Mouse (Mus musculus) embryo, embryonic 11 days (tissue): ENCODE data around the gene Chn2.

Experiments used
- DNase-seq: peaks from one replicate; pipeline ENCODE4 v3.0.0-alpha.2; 2015

Chn2 gene

DNA sequence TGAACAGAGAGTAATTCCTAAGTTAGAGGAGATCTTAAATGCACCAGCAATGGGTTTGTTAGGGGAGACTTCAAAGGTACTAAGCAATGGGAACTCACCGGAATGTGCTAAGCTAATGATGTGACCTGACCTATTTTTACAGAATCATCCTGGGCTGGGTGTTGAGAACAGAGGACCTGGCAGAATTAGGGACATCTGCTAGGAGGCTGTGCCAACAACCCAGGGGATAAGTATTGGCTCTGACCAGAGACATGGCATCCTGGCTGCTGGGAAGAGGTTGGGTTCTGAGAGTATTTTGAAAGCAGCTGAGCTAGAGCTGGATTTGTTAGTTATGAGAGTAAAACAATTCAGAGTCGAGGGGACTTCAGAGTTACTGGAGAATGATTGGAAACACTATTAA lies 40.5 kb downstream of the Chn2 start:
- DNase-seq, result no peak

DNA sequence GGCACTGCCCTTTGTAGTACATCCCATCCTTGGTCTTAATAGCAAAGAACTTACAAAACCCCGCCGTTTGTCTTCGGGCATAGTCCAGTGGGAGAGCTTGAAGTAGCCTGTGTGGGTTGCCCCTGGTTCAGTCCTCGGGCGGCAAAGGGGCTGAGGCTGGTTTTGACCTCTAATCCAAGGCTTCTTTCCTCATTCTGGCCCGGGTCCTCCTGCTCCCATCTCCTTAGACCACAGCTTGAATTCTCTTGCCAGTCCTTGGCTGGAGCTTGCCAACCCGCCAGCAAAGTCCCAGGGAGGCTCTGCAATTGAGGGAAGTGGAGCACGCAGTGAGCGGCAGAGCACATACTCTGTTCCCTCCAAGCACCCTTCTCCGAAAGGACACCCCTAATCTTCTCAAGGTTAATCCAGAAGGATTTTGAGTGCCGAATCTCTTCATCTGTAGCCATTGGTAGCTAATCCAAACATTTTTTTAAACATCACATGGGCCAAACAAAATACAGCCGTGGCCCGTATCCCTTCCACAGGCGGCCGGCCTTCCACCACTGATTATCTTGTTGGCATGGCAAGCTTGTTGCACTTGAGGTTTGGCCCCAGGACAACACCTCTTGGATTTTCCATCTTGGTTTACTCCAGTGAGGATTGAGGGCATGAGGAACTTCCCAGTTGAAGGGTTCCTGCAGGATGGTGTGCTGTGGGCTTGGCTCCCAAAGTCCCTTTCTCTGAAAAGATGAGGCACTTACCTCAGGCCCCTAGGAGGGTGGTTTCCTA lies 41.3 kb downstream of the Chn2 start:
- DNase-seq, result no peak

DNA sequence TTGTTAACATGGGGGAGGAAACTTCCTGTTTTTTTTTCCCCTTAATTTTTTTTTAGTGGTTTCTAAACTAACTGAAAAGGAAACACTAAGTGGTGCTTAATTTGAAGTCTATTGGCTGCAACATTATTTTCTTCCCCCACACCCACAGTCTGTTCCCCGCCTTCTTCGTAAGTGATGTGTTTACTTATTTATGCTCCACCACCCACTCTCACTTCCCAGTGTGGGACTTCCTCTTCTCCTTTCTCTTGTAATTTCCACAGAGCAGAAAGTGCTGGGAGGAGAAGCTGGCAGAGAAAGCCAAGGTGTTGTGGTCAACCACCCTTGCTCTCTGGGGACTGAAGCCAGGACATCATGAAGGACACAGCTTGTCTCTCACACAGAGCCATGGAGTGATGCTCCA lies 43.2 kb downstream of the Chn2 start:
- no peak for DNase-seq

DNA sequence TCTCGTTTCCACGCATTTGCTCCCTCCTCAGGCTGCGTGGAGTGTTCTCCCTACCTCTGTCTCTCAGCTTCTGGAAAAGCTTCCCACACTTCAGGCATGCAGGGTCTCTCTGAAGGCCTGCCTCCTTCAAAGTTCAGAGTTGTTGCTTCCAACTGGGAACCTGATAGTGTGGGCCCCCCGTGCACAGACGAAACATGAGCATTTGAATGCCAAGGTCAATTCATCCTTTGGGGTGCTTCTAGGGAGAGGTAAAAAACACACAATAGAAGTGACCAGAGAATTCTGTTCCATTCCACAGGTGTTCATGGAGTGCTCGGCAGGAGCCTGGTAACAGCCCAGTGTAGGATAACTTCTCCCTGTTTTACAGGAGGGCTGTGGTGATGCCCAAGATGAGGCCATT lies 44.7 kb downstream of the Chn2 start:
- no peak for DNase-seq

DNA sequence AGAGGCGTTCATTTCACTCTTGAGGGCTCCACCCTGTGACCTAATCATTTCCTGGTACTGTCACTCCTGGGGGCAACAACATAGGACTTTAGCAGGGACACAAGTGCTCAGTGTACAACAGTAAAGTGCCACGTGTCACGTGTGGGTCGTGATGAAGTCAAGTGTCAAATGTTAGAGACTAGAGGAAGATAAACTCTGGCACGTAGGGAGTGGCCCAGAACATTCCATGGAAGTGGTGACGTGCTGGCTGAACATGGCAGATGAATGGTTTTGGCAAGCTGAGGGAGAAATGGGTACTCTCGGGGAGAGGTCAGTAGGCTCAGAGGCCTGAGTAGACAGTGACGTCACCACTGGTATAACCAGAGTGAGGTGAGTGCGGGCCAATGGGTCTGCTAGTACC lies 45.7 kb downstream of the Chn2 start:
- DNase-seq, result no peak

DNA sequence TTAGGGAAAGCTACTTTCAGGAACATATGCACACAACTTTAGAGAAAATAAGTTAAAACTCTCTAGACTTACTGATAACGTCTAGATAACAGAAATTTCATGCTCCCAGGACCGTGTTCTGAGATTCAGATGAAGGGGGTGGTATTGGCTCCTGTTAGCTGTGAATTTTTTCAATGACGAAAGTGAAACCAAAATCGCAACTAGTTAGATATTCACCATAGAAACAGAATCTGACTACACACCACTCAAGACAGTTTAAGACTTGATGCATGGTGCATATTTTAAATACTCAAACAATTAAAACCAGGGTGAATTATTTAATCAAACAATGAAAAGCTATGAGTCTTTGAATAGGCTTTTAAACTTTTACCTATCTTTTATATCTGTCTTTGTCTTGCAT lies 48.8 kb downstream of the Chn2 start:
- no peak for DNase-seq

DNA sequence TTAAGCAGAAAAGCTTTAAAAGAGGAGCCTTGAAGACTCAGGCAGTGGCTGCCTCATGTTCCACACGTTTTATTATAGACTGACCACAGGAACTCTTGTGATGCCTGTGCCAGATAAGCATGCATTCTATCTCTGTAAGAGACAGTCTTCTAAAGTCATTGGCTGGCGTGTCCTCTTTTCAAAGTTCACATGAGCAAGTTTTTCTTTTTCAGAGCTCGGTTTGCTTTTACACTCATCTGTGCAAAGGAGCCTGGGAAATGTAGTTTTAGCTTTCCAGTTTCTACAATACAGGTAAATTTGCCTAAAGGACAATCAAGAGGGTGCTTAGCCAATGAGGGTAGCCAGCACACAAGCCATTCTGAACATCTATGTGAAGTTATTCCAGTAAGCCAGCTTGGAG lies 51.5 kb downstream of the Chn2 start:
- no peak for DNase-seq

DNA sequence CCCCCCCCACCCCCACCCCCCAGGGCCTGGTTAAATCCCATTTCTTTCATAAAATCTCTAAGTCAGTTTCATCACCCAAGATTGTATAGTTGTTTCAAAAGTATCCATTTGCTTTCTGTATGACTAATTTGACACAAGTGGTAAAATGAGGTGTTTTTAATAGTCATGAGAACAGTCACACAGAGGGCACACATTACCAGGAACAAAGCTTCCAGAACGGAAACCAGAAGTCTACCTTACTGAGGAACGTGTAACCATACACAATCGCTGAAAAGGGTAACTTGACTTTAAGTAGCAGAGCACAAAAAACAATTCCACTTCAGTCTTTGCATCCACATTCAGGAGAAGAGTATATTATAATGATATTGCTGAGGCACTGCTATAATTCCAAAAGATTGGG lies 53.6 kb downstream of the Chn2 start:
- no peak for DNase-seq

DNA sequence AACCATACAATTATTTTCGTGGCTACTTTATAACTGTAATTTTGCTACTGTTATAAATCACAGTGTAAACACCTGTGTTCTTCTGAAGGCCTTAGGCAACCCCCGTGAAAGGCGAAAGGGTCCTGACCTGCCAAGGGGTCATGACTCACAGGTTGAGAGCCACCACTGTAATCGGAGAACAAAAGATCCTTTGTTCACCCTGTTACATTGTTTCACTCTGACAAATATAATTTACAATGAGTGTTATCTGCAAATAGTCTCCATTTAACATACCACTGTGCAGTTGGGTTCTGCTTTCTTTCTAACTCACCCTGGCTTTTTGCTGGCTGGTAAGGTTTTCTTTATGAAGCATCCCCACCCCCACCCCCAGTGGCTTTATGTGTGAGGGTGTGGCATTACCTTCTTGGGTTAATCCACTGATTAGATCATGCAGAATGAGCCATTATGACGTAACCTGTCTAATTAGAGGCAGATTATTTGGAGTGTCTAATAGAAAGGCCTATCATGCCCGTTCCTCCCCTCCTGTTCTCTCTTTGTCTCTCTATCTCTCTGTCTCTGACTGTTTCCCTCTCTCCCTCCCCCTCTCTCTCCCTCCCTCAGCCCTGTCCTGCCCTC lies 56.9 kb downstream of the Chn2 start:
- DNase-seq, result no peak

DNA sequence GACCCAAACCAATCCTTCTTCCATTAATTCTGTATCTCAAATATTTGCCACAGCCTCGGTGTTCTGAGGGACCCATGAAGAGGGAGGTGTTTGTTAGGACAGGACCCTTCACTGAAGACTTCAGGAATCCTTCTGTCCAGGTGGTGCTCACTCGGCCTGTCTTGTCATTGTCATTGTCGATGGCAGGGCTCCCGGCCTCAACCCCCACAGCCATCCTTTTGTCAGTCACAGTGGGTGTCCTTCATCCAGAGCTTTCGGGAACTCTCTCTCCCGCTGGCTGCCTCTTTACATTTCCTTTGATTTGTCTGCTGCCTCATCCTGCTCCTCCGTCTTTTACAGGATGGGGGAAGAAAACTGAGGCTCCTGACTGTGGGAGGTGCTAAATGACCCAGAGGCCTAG lies 57.5 kb downstream of the Chn2 start:
- DNase-seq, result peak; percentile 34

DNA sequence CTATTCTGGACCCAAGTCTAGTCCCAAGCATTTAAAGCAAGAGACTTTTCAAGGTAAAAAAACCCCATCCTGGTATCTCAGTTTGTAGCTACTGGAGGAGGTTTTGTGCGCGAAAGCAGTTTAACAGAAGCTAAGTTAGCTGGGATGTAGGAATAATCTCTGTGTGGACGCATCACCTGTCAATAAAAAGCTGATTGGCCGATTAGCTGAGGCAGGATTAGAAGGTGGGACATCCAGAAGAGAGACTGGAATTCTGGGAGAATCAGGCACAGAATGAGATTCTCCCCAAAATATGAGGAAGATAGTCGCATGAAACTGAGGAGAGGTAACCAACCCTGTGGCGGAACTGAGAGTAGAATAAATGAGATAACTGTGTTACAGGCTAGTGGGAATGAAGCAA lies 59.0 kb downstream of the Chn2 start:
- no peak for DNase-seq

DNA sequence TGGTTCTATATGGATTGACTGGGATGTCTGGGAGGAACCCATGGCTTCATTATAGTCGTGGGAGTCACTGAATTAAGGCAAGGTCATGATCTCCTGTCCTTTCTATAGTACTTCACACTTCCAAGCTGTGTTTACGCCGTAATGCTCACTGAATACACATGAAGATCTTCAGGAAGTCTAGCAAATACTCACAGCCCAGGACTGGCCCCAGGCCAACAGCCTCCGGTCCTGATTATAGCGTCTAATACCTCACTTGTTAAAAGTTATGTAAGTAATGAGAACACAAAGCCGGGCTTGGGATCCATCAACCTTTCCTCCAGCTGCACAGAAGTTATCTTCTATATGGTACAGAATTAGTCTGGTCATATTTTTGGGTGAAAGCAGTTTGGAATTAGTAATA lies 60.3 kb downstream of the Chn2 start:
- DNase-seq, result no peak

DNA sequence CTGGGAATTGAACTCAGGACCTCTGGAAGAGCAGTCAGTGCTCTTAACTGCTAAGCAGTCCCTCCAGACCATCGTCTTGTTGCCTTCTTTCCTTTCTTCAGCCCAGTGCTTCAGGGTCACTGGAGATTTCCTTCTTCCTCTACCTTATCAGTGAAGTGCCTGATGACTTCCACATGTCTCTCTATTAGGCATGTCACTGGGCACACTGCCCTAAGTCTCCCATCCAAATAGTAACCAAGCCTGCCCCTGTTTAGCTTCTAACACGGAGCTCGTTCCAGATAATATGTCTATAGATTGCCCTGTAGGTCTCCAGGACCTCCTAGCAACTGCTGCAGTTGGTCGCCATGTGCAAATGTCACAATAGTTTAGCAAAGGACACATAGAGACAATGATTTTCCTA lies 62.9 kb downstream of the Chn2 start:
- no peak for DNase-seq

DNA sequence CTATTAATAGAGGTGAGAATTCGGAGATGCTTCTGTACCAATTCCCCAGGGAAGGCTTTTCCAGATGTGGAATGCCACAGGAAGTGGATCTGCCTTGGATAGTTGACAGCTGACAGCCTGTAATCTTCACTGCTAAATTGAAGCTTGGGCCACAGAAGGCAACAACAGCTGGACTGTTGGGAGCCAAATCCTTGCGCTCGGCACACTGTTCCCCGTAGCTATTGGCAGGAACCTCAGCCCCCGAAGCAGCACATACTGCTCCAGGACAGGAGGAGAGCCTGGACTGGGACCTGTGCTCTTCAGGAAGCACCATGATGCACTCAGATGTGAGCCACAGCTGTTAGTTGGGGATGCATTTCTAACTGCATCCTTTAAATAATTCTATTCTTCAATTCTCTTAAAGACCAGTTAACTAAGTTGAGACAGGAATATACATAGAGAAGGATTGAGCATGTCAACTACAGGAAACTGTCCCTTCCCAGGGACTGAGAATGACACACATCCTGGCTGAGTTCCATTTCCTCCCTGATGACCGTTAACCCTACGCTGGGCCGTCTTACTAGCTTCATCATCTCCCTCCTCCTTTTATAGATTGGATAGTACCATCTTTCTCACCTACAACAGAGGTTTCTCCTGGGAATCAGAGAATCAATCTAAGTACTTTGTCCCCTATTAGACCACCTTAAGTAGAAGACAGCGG lies 64.1 kb downstream of the Chn2 start:
- no peak for DNase-seq

DNA sequence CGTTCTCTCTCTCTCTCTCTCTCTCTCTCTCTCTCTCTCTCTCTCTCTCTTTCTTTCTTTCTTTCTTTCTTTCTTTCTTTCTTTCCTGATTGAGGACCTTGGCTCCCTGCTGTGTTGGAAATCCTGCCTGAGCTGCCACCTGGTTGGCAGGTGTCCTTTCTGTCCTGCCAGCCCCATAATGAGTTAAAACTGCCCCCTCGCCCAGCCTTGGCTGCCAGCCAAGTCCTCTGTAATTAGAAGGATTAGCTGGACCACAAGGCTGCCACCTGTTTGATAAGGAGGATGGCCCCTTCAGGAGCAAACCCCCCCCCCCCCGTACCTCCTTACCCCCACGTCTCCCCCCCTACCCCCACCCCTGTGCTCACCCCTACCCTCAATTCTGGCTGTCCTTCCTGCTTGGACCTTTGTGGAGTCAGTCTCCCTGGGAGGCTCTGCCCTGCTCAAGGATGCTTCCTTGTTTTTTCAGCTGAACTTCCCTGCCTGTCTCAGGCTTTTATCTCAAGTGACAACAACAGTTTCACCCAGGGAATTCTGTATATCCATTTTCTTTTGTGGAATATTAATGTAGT lies 72.1 kb downstream of the Chn2 start:
- no peak for DNase-seq

DNA sequence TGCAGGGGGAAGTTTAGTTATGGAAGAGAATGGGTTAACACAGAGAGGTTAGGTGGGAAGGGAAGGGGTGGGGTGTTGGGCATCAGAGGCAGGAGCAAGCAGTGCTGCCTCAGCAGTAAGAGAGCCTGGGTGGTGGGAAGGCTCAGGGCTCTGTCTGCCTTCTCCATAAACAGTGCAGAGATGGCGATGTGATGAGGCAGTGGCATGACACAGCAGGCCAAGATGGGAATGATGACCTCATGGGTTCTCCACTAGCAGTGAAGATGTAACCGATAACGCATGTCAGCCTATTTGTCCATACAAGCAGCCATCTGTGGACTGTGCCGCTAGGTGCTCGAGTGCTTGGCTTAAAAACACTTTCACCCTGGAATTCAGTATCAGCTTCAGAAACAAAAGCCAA lies 74.0 kb downstream of the Chn2 start:
- DNase-seq, result no peak

DNA sequence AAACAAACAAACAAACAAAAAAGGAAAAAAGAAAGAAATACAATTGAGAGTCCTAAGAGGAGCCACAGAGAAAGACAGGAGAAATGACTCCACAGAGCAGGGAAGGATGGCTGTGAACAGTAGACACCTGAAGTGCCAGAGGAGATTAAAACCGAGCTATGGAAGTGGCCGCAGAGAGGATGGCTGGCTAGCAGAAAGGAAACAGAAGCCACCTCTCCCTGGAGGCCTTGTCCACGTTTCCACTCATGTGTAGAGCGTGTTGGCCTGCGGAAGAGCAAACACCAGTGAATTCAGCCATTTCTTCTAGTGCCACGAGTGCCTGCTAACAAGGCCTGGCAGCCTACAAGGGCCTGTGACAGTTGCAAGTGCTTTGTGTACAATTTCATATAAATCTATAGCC lies 75.1 kb downstream of the Chn2 start:
- DNase-seq, result no peak

DNA sequence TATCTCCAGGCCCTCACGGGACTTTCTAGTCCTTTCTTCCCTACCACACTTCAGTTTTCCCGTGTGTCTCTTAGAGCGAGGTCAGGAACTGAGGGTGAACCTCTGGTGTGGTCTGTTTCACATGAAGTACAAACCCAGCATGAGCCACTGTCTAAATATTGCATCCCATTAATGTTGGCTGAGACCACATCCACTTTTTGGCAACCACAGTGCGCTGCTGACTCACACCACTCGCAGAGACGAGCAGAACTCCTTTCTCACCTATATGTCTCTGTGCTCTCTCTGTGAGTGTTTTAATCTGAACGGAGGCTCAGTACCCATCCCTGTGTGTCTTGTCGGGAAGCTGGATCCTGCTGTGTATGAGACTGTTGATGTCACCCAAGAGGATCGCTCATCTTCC lies 76.9 kb downstream of the Chn2 start:
- no peak for DNase-seq

DNA sequence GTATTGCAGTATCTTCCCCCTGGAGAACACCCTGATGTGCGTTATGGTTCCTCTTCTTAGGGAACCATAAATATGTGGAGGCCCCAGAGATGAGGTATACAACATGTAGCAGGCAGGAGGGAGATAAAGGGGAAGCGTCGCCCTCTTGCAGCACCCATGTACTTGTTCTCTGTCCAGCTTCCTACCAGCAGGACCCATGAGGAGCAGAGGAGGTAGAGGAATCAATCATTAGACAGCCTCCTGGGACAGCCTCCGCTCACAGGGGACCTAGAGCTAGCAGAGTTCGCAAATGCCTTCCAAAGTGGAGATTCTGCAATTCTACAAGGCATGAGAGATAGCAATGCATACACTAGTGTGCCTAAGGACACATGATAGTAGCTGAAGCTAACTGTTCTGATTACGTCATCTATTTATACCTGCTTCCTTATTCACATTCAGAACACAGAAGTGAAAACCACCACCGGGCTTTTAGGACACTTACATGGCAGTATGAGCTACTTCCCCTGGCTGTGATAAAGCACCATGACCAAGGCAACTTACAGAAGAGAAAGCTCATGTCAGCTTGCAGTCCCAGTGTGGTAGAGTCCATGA lies 77.7 kb downstream of the Chn2 start:
- DNase-seq, result no peak

DNA sequence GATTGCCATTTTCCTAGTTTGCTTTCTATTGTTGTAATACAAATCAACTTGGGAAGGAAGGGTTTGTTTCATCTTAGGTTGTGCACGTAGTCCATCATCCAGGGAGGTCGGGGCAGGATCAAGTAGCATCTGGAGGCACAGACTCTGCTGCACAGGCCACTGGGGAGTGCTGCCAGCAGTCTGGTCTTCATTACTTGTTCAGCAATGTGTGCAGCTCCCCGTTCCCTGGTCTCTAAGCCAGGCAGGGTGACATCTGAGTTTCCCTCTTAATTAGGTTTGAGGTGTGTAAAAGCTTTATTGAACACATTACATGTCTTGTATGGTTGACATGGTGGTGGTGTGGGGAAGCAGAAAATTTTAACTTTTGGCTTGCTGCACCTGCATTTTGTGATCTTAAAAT lies 79.0 kb downstream of the Chn2 start:
- no peak for DNase-seq

DNA sequence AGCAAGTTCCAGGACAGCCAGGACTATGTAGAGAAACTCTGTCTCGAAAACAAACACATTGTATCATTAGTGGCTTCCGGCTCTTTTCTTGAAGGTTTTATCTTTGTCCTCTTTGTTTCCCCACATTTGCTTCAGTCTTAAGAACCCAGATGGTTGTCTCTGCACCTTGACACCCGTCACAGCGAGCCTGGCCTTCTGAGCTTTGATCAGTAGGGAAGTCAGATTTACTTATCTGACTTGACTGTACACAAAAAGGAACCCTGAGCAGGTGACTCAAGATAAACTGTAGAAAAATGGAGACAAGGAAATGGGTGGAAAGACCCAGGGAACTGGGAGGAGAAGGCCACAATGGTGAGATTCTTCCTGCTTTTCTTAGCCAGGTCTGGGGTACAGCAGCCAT lies 79.5 kb downstream of the Chn2 start:
- no peak for DNase-seq

DNA sequence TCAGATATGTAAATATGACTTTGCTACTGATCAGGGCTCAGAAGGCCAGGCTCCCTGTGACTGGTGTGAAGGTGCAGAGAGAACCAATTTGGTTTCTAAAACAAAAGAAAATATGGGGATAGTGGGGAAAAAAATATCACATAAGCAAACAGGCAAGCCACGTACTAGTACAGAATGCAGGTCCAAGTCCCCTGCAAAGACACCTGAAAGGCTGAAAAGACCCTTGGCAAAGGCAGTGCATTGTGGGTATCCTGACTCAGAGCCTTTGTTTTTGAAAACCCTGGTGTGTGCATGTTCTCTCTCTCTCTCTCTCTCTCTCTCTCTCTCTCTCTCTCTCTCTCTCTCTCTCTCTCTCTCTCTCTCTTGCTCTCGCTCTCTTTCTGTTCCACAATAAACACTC lies 80.1 kb downstream of the Chn2 start:
- no peak for DNase-seq

DNA sequence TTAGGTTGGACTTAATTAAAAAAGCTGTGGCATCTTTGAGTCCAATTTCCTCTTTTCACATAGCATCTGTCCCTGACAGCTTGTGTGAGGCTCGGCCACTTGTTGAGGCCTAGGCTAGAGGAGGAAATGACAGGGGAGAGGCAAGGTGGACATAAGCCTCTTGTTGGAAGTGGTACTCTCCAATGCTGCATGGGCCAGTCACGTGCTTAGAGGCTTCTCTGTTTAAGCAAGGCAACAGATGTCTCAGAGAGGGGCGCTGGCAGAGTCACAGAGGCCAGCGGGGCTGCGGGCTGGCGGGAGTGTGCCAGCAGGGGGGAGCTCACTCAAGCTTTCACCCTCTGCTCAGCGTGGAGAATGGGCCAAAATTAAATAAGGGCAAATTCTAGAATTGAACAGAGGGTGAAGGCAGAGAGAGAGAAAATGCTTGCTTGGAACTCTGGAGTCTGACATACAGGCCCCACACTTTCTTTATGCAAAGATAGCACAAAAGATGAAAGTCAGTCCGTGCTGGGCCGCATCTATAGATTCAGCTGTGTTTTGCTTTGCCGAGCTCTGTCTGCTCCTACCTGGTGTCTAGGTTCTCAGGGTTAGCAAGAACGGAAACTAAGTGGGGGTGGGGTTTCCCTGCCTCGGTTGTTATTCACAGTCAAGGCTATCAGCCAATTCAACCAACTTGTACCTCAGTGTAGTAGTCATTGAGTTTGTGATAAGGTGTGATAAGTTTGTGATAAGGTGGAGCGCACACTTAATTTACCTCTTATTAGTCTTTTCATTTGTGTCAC lies 80.7 kb downstream of the Chn2 start:
- peak; percentile 51 for DNase-seq
